18 mouse cellular contexts compared by ENCODE assay signal in the genomic region with DNA sequence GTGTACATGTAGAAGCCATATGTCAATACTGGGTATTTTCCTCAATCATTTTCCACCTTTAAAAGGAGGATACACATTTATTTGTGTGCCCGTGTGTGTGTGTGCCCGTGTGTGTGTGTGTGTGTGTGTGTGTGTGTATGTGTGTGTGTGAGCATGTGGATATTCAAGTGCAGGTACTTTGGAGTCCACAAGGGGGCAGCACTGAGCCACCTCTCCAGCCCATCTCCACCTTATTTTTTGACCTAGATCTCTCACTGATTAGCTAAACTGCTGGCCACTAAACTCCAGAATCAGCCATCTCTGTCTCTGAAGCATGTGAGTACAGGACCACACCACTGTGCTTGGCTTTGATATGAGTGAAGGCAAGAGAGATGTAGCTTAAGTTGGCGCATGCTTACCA. TPM values are rescaled to one million over a fixed set of nuclear protein-coding genes. Genes with fewer than 3 reads are reported as not detected.
DNase-seq lines count a peak whose midpoint lies in the region; ATAC-seq and TF ChIP-seq lines count a peak whose summit lies in the region.
"Had no signal": no experiment of that assay in that cellular context is flagged by ENCODE, and none has a peak within 500 bp of the region (broad histone marks: within the 10 kb centered on the region; RNA-seq: fewer than 3 reads in every experiment).

No protein-coding gene starts in this region.

- TF ChIP-seq EP300 in lung, postnatal 0 days (IDR thresholded peaks at IDR 0.05) = no peak

- H3K4me2 ChIP-seq in intestine, postnatal 0 days (replicated peaks; ENCODE audit: low read depth) = no peak overlapping the region
- no peak overlapping the region for H3K4me2 ChIP-seq in intestine, embryonic 16.5 days (ENCODE audit: low read depth, low read length)
- no peak overlapping the region for H3K4me2 ChIP-seq in lung, postnatal 0 days (replicated peaks; ENCODE audit: low read depth, low read length)
- H3K4me2 ChIP-seq: forebrain, embryonic 13.5 days had no signal

- H3K27ac ChIP-seq in intestine, postnatal 0 days (ENCODE audit: low read depth, low read length) = no peak overlapping the region
- H3K27ac ChIP-seq in intestine, embryonic 16.5 days (ENCODE audit: low read length) = no peak overlapping the region
- H3K27ac ChIP-seq in lung, postnatal 0 days (ENCODE audit: low read length) = no peak overlapping the region
- H3K27ac ChIP-seq: forebrain, embryonic 13.5 days; heart, embryonic 10.5 days; midbrain, embryonic 10.5 days had no signal

- no peak overlapping the region for H3K9ac ChIP-seq in intestine, postnatal 0 days (ENCODE audit: low read depth, low read length)
- no peak overlapping the region for H3K9ac ChIP-seq in intestine, embryonic 16.5 days (ENCODE audit: low read depth, low read length)
- H3K9ac ChIP-seq in lung, postnatal 0 days (replicated peaks; ENCODE audit: low read depth) = no peak overlapping the region
- H3K9ac ChIP-seq: forebrain, embryonic 13.5 days had no signal

- peak; percentile 57 for TF ChIP-seq CTCF in intestine, postnatal 0 days (IDR thresholded peaks at IDR 0.05; ENCODE audit: low read depth)
- peak; percentile 47 for TF ChIP-seq CTCF in lung, postnatal 0 days (IDR thresholded peaks at IDR 0.05)

- H3K36me3 ChIP-seq in intestine, postnatal 0 days (ENCODE audit: control insufficient read depth, insufficient read depth) = peaks cover 5% of the 10 kb centered on the region; the same call in 1 of the 2 replicates
- H3K36me3 ChIP-seq in intestine, embryonic 16.5 days (ENCODE audit: control insufficient read depth, insufficient read depth, low read length) = peaks cover 4% of the 10 kb centered on the region; the same call in 1 of the 2 replicates
- no peaks in the 10 kb centered on the region for H3K36me3 ChIP-seq in lung, postnatal 0 days (ENCODE audit: insufficient read depth, low read length)

- H3K9me3 ChIP-seq in intestine, postnatal 0 days (ENCODE audit: control insufficient read depth) = no peaks in the 10 kb centered on the region
- H3K9me3 ChIP-seq in intestine, embryonic 16.5 days (ENCODE audit: control insufficient read depth, low read length) = 0 out of 2 replicates have a peak, but pooled peaks cover 4% of the 10 kb centered on the region
- no peaks in the 10 kb centered on the region for H3K9me3 ChIP-seq in lung, postnatal 0 days (ENCODE audit: low read length)
- H3K9me3 ChIP-seq: forebrain, embryonic 13.5 days; heart, embryonic 10.5 days had no signal

- no peaks in the 10 kb centered on the region for H3K4me1 ChIP-seq in intestine, postnatal 0 days (replicated peaks; ENCODE audit: control insufficient read depth, insufficient read depth, low read length)
- peaks cover 10% of the 10 kb centered on the region for H3K4me1 ChIP-seq in intestine, embryonic 16.5 days (ENCODE audit: control insufficient read depth, insufficient read depth, low read length)
- H3K4me1 ChIP-seq in lung, postnatal 0 days (ENCODE audit: insufficient read depth, low read depth, low read length) = no peaks in the 10 kb centered on the region; the same call in 1 of the 2 replicates

- peaks cover 42% of the 10 kb centered on the region for H3K27me3 ChIP-seq in intestine, postnatal 0 days (replicated peaks; ENCODE audit: control insufficient read depth, insufficient read depth, low read length)
- peaks cover 35% of the 10 kb centered on the region for H3K27me3 ChIP-seq in intestine, embryonic 16.5 days (replicated peaks; ENCODE audit: control insufficient read depth, insufficient read depth, low read length)
- peaks cover 20% of the 10 kb centered on the region for H3K27me3 ChIP-seq in lung, postnatal 0 days (replicated peaks; ENCODE audit: insufficient read depth, low read length)
- H3K27me3 ChIP-seq: CH12.LX had no signal

- no peak for DNase-seq in lung, postnatal 0 days (ENCODE audit: low spot score)
- no peak for DNase-seq in lung, postnatal 36 days
- DNase-seq in ZHBTc4 (ENCODE audit: low read depth, low spot score) = peak; percentile 65
- DNase-seq in thymus, postnatal 10 days (ENCODE audit: low spot score in 2 of 2) = no peak
- DNase-seq in MN1 (ENCODE audit: low spot score) = no peak
- DNase-seq: adrenal gland, postnatal 25 days; heart, postnatal 4 days; kidney, postnatal 36 days; layer of hippocampus, postnatal 36 days; lung, postnatal 10 days; thymus, postnatal 36 days had no signal

- no peak overlapping the region for H3K4me3 ChIP-seq in intestine, postnatal 0 days (ENCODE audit: low read depth, low read length)
- H3K4me3 ChIP-seq in intestine, embryonic 16.5 days (ENCODE audit: low read length) = no peak overlapping the region
- H3K4me3 ChIP-seq in lung, postnatal 0 days (ENCODE audit: low read depth, low read length) = no peak overlapping the region
- H3K4me3 ChIP-seq: forebrain, embryonic 13.5 days; midbrain, embryonic 10.5 days had no signal

- 92% methylated on average over 3 of the region's 3 CpGs for WGBS in intestine, postnatal 0 days
- 90% methylated on average over 3 of the region's 3 CpGs for WGBS in intestine, embryonic 16.5 days
- WGBS in lung, postnatal 0 days = 93% methylated on average over 3 of the region's 3 CpGs

- ATAC-seq in intestine, postnatal 0 days = no peak
- no peak for ATAC-seq in intestine, embryonic 16.5 days
- ATAC-seq in lung, postnatal 0 days = no peak
- ATAC-seq: forebrain, embryonic 13.5 days had no signal

RNA-seq across cellular contexts. Expression of gene Zfp853, which starts 1.4 kb away (rescaled TPM):
- polyA plus RNA-seq in intestine, postnatal 0 days (2015; fragmentation: Nextera tagmentation; extraction: Ambion mirVana) = not detected in 2 replicates
- polyA plus RNA-seq in intestine, embryonic 16.5 days (2015; fragmentation: Nextera tagmentation; extraction: Ambion mirVana) = not detected in 2 replicates
- polyA plus RNA-seq in lung, postnatal 0 days (2015; fragmentation: Nextera tagmentation; extraction: Ambion mirVana) = 0.08 TPM in 1 of 2 replicates, not detected in the other
- polyA plus RNA-seq: forebrain, embryonic 13.5 days; heart, embryonic 10.5 days; intestine, embryonic 14.5 days; midbrain, embryonic 10.5 days had no signal

RNA-seq across cellular contexts. Expression of gene E130309D02Rik, which starts 20.3 kb away (rescaled TPM):
- polyA plus RNA-seq in intestine, postnatal 0 days (2015; fragmentation: Nextera tagmentation; extraction: Ambion mirVana) = 14.7 and 14.9 TPM in 2 replicates
- 28.9 and 30.0 TPM in 2 replicates for polyA plus RNA-seq in intestine, embryonic 16.5 days (2015; fragmentation: Nextera tagmentation; extraction: Ambion mirVana)
- polyA plus RNA-seq in lung, postnatal 0 days (2015; fragmentation: Nextera tagmentation; extraction: Ambion mirVana) = 18.2 and 19.5 TPM in 2 replicates

RNA-seq across cellular contexts. Expression of gene Zfp316, which starts 25.0 kb away (rescaled TPM):
- polyA plus RNA-seq in intestine, postnatal 0 days (2015; fragmentation: Nextera tagmentation; extraction: Ambion mirVana) = 0.81 and 0.86 TPM in 2 replicates
- 0.43 and 0.56 TPM in 2 replicates for polyA plus RNA-seq in intestine, embryonic 16.5 days (2015; fragmentation: Nextera tagmentation; extraction: Ambion mirVana)
- 1.4 and 1.6 TPM in 2 replicates for polyA plus RNA-seq in lung, postnatal 0 days (2015; fragmentation: Nextera tagmentation; extraction: Ambion mirVana)

RNA-seq across cellular contexts. Expression of gene Zdhhc4, which starts 34.2 kb away (rescaled TPM):
- polyA plus RNA-seq in intestine, postnatal 0 days (2015; fragmentation: Nextera tagmentation; extraction: Ambion mirVana) = 46.5 and 52.4 TPM in 2 replicates
- 61.6 and 66.0 TPM in 2 replicates for polyA plus RNA-seq in intestine, embryonic 16.5 days (2015; fragmentation: Nextera tagmentation; extraction: Ambion mirVana)
- 72.1 and 87.5 TPM in 2 replicates for polyA plus RNA-seq in lung, postnatal 0 days (2015; fragmentation: Nextera tagmentation; extraction: Ambion mirVana)

RNA-seq across cellular contexts. Expression of gene Zfp12, which starts 59.9 kb away (rescaled TPM):
- 2.1 and 2.7 TPM in 2 replicates for polyA plus RNA-seq in intestine, postnatal 0 days (2015; fragmentation: Nextera tagmentation; extraction: Ambion mirVana)
- 7.4 and 8.0 TPM in 2 replicates for polyA plus RNA-seq in intestine, embryonic 16.5 days (2015; fragmentation: Nextera tagmentation; extraction: Ambion mirVana)
- polyA plus RNA-seq in lung, postnatal 0 days (2015; fragmentation: Nextera tagmentation; extraction: Ambion mirVana) = 6.7 and 7.5 TPM in 2 replicates
